Mouse (Mus musculus): ENCODE results near the gene Ms4a18.

DNA sequence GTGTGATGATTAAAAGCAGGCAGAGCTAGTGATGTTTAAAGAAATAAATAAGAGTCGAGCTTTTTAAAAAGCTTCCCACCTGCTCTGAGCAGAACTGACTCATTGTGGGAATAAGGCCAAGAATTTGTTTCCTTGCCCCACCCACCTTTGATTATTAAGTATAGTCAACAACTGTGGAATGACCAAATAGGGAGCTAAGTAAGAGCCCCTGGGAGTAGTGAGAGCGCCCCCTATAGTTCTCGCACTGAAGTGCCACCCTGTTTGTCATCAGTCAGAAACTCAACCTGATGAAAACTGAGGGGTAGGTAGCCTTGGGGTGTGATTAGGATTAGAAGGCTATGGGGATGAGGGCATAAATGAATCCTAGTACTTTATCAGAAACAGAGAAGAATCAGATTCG is 41.5 kb downstream of the Ms4a18 start:
- TF ChIP-seq POLR2A (IDR thresholded peaks at IDR 0.05; ENCODE audit: borderline replicate concordance, extremely low read depth, low read depth, low read length) (no peak), CTCF (IDR thresholded peaks at IDR 0.05; ENCODE audit: insufficient read depth, low read length) (no peak)

Data from lung, adult 2 months (tissue).